Mouse (Mus musculus): ENCODE data around the gene Map2k6.

Gene Map2k6

DNA sequence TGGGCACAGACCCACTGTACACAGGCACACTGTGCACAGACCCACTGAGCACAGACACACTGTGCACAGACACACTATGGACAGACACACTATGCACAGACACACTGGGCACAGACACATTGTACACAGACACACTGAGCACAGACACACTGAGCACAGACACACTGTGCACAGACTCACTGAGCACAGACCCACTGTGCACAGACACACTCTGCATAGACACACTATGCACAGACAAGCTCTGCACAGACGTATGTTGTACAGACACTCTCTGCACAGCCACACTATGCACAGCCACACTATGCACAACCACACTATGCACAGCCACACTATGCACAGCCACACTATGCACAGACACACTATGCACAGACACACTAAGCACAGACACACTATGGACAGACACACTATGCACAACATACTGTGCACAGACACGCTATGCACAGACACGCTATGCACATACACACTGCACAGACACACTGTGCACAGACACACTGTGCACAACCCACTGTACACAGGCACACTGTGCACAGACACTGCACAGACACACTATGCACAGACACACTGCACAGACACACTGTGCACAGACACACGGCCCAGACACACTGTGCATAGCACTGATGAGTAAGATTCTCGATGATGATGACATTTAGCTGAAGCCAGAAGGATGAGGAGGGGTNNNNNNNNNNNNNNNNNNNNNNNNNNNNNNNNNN, 54.7 kb downstream of the Map2k6 start:
- no peak for DNase-seq

DNA sequence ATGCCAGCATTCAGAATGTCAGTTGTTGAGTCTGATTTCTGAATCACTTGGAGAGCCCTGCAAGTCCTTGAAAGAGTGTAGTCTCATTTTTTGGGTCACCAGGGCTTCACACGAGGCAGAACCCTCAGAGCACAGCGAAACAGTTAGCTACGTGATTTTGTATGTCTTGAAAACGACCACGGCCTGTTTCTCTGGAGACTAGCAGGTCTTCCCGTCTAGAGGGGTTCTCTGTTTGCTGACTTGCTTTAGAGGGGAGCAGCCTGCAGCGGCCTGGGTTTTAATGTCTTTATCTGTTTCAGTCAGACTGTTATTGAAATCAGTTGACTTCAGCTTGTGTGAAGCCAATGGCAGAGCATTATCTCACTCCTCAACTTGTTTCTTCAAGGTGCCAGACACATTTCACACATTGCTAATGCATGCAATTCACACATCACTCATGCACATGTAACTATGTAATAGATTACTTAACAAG, 58.6 kb downstream of the Map2k6 start:
- no peak for DNase-seq

DNA sequence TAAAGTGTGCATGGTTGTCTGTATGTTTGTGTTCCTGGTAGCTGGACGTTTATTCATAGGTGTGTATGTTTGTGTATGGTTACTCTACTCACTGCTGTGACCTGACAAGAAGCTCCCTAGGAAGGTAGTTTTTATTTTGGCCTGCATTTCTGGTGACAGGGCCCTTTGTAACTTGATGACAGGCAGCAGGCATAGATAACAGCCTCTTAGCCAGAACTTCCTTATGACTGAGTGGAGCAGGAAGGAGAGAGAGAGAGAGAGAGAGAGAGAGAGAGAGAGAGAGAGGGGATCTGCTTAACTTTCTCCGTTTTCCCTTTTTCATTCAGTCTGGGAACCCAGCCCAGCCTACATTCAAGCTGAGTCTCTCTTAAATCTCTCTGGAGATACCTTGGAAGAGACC, 61.6 kb downstream of the Map2k6 start:
- no peak for DNase-seq

DNA sequence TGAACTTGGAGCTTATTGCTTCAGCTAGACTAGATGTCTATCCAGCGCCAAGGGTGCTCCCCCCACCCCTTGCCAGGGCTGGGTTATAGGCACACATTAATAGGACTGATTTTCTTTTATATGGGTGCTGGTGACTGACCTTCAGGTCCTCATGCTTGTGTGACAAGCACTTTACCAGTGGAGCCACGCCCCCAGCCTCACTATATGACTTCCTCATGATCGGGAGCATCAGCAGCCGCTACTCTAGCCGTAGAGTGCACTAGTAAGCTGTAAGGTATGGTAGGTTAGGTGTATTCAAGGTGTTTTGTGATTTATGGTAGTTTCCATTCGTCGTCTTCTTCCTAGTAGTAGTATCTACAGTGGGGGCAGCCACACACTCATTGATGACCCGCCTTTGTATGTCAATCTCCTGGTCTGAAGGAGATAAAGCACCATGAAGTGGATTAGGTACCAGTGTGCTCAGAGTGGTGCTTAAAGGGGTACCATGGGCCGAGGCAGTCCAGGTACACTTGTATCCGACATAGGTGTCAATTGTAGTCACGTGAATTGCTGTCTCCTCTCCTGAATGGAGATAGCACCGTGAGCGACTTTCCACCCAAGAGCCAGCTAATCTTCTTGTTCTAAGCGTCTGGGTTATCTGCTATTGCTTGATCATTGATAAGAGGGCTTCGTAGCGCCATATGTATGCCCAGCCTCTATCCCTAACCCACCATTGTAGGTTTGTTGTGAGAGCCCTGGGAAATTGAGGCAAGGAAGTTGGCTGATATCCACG, 62.8 kb downstream of the Map2k6 start:
- DNase-seq, result no peak

DNA sequence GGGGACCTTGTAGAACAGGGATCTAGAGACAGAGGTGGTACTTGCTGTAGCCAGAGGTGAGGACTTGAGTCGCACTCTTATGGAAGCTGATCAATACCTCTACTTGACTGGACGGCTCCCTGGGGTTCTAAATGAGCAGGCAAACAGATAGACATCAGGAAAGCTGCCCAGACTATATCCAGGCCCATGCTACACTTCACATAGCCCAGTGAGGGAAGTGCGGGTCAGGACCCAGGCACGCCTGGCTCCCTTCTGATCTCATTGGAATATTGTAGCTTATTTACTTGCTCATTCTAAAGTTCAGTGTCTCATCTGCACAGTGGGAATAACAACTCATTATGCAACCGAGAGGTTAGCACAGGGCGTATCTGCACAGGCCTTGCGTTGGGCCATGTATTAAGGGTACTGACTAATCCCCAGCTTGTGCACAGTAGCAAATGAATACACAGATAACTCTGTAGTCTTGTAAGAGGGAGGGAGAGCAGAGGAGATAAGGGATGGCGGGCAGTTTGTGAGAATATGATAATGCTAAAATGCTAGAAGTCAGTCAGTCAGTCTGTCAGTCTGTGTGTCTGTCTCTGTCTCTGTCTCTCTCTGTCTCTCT, 64.2 kb downstream of the Map2k6 start:
- no peak for DNase-seq

DNA sequence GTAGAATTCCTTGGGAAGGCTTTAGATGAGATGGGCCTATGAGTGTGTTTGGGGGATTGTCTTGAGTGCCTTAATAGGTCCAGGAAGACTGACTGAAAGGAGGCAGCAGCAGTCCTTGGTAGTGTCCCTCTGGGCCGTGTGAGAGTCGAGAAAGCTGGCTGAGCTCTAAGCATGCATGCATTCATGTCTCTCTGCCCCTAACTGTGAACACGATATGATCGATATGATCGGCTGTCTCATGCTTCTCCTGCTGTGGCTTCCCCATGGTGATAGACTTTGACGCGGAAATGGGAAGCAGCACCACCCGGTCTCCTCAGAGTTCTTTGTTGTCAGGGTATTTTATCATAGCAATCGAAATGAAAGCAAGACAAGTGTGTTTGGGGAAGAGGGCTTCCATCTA, 64.9 kb downstream of the Map2k6 start:
- DNase-seq, result no peak

DNA sequence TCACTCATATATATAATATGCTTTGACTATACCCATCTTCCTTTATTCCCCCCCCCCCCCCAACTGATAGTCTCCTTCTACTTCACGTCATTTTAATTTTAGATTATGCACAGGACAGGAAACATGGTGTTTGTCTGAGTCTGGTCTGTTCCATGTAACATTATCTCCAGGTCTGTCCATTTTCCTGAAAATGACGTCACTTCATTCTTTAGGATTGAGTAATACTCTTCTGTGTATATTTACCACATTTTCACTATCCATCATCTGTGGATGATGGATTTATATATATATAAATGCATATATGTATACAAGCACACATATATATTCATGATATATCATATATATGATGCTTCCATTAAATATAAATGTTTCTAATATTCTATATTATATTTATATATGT, 70.1 kb downstream of the Map2k6 start:
- DNase-seq, result no peak

DNA sequence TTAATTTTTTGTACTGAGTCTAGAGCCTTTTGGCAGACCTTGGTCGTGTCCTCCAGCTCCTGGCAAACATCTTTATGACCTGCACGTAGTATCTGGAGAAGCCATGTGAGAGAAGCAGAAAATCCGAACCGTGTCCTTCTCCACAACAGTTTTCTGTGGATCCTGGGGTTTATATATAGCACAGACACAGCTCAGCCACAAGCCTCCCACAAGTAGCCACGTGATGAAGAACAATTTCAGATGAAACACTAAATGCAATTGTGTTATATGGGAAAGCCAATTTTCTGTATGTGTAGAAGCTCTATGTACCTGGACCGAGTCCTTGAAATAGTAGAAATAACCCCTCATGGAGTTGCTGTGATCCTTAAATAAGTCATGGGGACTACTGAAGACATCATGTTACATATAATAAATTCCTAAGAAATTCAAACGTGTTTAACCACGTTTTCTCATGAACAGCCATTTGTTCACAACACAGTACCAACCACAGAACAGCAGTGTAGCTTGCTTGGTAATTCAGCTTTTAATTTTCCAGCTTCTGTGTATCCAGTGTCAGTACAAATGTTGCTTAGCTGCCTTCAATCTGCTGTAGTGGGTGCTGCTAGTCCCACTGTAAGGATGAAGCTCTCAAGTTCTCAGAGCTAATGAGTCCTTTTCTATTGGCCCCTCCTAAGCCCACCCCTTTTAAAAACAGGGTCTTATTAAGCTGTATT, 71.8 kb downstream of the Map2k6 start:
- no peak for DNase-seq

DNA sequence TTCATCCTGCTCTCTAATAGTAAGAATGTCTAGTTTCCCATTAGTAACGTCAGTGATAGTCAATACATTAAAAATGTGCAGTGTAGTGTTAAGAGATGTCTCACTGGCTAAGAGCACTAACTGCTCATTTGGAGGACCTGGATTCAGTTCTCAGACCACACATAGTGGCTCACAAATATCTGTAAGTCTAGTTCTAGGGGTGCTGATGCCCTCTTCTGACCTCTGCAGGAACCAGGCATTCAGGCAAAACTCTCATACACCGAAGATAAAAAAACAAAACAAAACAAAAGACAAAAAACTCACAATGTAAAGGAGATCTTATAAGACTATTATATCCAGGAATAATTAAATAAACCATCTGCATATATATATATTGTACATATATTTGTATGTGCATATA, 72.4 kb downstream of the Map2k6 start:
- no peak for DNase-seq

DNA sequence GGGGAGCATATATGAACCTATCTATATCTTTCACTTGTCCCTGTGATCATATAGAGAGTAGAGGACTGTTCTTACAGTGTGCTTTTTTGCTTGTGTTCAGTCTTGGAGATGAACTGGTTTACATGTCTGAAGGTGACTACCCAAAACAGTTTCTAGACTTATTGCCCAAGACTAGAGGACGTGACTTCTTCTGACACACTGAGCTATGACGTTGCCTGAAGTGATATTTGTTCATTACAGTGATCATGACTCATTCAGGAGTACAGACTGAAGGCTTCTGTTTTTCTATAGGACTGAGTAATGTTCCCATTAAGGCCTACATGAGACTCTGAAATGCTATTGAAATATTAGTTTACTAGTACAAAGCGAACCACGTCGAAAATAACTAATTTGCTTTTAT, 73.2 kb downstream of the Map2k6 start:
- no peak for DNase-seq

DNA sequence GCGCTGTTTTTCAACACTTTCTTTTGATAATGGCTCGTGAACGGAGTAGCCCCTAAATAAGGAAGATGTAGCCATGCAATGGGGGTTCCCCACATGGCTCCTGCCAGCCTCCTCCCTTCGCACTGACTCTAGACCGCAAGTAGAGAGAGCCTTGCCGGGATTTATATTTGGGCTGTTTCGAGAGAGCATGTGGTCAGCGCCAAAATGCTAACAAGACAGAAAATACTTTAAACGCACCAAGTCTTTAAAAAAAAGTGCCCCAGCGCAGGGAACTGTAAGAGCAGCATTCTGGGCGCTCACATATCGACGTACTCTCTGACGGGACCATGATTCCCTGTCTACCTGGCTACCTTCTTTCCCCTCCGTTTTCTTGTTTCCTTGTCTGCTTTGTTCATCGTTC, 74.6 kb downstream of the Map2k6 start:
- no peak for DNase-seq

DNA sequence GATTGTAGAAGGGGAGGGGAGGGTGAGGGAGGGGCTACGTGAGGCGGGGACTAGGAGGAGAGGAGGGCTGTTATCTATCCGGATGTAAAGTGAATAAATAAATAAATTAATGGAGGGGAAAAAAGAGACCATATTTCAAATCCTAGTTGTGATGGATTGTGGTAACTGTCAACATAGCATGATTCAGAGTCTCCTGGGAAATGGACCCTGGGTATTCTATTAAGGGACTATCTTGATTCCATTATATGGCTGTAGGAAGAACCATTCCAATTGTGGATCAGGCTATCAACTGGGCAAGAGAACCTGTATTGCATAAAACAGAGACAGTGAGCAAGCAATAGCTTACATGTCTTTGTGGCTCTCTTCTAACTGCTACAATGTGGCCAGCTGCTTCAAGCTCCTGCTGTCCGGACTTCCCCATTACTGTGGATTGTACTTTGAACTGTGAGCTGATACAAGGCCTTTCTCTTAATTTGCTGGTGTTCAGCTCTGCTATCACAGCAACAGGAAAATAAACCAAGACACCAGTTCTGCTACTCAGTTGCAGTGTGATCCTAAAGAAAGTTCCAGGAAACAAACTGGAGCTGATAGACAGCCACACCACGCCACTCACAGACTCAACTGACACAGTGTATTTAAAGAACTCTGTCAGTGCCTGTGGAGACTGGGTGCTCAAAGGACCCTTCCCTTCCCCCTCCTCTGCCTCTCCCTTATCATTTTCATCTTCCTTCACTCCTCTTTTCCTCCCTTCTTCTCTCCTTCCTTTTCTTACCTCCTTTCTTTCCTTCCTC, 77.6 kb downstream of the Map2k6 start:
- no peak for DNase-seq

DNA sequence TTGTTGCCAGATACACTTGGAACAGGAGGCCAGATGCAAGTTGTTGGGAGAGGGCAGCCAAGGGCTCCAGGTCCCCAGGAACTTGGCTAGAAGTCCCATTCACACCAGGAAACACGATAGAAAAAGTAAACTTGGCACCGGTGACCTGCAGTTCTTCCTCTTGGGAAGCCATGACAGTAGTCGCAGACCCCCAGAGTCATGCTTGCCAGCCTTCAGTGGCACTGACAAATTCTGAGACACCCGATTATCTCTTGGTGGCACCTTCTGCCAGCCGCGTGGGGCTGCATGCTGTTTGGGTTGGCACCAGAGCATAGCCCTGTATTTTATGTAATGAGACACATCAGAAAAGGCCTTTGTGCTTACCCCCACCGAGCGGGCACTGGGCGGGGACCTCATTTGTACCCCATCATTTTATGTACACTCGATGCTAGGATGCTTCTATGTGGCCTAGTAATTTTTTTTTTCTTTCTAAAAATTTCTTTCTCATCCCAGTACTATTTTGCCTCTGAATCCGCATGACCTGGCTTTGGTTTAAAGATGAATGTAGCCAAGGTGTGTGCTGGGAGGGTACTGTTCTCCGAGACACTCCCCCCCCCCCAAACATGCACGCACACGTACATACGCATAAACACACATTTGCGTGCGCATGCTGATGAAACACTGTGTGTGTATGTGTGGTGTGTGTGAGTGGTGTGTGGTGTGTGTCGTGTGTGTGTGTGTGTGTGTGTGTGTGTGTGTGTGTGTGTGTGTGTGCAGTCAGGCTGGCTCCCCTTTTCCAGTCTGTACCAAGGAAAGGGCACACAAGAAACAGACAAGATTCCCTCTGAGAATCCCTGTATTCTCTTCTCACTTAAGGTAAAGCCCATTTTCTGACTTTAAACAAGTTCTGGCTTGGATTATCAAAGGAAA, 79.3 kb downstream of the Map2k6 start:
- DNase-seq, result no peak

DNA sequence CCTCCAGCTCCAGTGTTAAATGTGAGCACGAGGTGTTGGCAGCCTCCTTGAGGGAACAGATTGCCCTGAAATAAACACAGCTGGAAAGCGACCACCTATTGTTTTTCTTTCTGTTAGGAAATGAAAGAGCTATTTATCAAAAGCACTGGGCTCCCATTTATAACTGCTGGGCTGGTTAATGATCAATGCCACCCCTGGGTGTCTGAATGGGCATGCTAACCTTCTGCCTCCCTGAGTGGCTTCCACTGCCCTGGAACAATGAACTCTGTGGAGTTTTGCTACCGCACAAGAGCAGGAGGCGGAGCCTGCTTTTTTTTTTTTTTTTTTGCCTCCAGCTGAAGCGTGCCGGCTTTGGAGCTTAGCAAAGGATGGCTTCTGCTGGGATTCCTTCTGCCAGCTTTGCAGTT, 80.1 kb downstream of the Map2k6 start:
- no peak for DNase-seq

DNA sequence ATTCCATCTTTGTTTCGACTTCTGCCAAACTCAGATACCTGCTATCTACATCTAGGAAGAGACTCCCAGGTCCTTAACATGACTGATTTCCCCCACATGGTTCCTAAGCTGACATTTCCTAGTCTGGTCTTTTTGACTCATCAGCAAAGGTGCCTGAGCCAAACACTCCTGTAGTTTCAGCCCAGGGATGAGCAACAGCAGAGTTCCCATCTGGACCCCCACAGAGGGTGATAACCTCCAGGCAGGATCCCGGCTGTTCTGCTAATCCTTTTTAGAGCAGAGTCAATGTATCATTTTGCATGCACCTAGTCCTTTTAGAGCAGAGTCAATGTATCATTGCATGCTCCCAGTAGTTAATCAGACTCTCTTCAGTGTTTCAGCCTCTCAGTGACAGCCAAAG, 82.5 kb downstream of the Map2k6 start:
- no peak for DNase-seq

DNA sequence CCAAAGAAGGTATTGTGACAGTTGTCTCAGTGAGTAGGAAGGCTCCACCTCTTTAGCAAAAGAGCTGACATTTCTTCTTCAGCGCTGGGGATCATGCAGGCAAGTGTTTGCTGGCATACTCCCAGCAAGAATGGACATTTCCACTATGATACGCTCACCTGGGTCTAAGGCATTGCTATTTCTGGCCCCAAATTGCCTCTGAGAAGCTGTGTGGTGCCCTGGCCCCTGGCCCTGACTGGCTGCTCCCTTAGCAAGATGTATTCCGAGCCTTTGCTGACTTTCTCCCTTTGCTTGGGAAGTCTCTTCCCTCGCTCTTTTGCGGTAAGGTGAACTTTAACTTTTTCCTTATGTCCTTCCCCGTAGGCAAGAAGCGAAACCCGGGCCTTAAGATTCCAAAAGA, 83.3 kb downstream of the Map2k6 start:
- no peak for DNase-seq

DNA sequence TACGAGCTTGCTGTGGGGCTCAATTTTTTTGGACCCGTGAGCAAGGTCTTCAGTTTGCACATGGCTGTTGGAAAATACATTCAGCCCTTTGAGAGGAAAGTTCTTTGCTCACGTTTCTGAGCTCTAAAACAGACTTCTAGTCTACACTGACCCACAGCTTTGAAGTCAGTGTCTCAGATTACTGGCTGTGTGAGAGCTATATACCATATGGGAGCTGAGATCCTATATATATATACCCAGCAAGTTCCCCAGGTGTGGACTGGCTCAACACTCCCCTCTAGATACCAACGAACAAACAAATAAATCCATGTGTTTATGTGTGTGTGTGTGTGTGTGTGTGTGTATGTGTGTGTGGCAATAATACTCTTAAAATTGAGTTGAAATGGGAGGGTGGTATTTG, 83.7 kb downstream of the Map2k6 start:
- DNase-seq, result no peak

DNA sequence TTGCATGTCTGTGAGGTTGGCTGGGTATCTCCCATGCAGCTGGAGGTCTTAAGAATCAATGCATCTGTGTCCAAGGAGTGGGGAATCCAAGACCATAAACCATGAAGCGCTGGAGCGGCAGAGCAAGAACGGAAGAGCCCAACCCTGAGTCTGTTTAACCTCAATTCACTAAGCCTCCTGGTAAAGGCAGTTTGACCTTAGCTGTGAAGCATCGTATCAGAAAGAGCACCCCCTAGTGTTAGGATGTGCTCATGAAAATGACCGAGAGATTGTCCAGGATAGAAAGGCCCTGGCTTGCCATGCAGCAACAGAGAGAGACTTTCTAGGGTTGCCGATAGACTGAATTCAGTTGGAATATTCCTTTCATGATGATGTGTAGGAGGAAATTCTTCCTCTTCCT, 84.2 kb downstream of the Map2k6 start:
- no peak for DNase-seq

DNA sequence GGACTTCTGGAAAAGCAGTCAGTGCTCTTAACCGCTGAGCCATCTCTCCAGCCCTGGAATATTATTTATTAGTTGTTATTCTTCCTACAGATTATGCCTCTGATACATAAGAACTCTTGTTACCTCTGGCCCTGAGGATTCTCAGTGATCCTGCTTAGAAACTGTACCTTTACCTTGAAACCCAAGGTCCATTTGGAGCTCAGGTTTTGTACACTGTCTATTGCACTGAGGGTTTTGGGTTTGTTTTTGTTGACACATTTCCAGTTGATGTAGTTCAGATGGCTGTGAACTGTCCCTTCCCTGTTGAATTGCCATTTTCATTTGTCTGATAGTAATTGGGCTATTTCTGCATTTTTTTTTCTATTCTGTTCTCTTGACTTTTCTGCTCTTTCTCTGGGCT, 85.5 kb downstream of the Map2k6 start:
- DNase-seq, result no peak

DNA sequence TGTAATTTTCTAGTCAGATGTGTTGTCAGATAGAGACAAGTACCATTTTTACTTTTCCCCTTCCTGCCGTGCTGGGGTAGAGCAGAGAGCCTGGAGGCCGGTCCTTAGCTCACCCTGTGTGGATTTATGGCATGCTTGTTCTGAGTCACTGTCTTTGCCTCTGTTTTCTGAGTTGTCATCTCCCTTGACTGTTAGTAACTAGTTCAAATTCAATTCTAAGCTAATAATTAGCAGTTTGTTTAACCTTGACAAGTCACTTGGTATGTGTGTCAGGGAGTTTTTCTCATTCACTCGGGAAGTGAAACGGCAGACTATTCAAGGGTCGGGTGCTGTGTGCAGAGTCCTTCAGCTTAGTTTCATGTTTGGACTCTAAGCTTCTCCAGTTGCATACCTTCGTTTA, 86.2 kb downstream of the Map2k6 start:
- no peak for DNase-seq

DNA sequence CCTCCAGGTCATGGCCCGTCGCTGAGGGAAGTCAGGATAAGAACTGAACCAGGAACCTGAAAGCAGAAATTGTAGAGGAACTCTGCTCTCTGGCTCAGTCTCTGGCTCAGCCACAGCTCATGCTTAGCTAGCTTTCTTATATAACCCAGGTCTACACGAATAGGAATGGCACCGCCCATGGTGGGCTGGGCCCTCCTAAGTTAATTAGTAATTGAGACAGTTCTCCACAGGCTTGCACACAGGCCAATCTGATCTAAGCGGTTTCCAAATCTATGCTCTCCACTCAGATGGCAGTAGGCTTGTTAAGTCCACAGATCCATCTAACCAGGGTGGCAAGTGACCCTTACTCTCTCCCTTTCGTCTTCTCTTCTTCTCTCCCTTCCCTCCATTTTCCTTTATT, 88.9 kb downstream of the Map2k6 start:
- DNase-seq, result no peak

DNA sequence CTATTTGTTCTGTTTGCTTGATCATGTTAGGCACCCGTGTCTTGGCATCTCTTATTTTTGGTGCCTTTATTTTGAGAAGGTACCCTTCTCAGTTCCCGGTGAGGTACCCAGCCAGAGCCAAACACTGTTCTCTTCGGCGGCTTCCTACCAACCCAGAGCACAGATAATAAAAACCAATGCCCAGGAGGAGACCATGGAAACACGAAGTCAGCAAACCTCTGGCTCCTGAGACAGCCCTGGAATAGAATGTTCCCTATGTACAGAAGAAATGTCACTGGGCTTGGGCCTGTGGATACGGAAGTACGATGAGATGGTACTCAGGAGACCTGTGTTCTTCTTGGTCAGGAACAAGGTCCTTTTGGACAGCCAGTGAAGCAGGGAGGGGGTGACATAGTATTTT, 89.4 kb downstream of the Map2k6 start:
- DNase-seq, result no peak
